Mouse (Mus musculus): ENCODE measurements around the gene Dda1.

GRCm38 (mm10) chr8:71463188-71464033 is 5.6 kb upstream of the Dda1 start, which contains the start of gene Abhd8:
- TF ChIP-seq POLR2A (IDR thresholded peaks at IDR 0.05; ENCODE audit: insufficient read depth, low read depth, low read length) (peak; percentile 68), CTCF (IDR thresholded peaks at IDR 0.05) (no peak)
